Mouse (Mus musculus): ENCODE measurements at regions not wholly inside any gene's neighbourhood (a gene's known extent, or its start where the extent isn't known, plus 50 kb on each side); places are given as distances from the start of the nearest gene placed in this dataset.
A peak's percentile ranks its signal among the peaks of the same experiment; 100 is the strongest.
"Not testable (repeated sequence)": the region's sequence is repeated elsewhere in the genome, so short reads cannot be mapped to it uniquely, and the experiment has no call there.

GRCm38 (mm10) chr6:66382347-66383010 lies 152.7 kb upstream of the Mad2l1 start:
- DNase-seq (ENCODE audit: low read depth in 1 of 2, low spot score in 2 of 2): no peak

- DNase-seq (ENCODE audit: low read depth in 1 of 2, low spot score in 2 of 2): peak in 1 of 2 experiments; percentile 5
Observed at GRCm38 (mm10) chr6:66395147-66395546, 140.0 kb upstream of the Mad2l1 start.

DNA sequence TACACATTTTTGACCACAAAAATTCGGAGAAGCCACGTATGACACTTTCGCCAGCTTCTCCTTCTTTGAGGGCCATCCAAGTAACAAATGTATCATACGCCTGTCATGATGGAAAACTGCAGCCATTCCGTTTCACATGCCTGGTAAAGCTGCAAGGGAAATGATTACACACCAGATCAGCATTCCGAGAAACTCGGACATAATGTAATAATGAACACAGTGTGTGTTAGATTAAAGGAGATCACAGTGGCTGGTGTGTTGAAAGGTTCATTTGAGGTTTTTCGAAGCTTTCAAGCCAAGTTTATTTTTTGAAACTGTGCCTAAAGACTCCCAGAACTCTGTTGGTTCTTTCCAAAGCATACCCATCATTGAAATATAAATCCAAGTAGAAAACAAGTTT lies 137.8 kb upstream of the Mad2l1 start:
- no peak for DNase-seq (ENCODE audit: low read depth in 1 of 2, low spot score in 2 of 2)

DNA sequence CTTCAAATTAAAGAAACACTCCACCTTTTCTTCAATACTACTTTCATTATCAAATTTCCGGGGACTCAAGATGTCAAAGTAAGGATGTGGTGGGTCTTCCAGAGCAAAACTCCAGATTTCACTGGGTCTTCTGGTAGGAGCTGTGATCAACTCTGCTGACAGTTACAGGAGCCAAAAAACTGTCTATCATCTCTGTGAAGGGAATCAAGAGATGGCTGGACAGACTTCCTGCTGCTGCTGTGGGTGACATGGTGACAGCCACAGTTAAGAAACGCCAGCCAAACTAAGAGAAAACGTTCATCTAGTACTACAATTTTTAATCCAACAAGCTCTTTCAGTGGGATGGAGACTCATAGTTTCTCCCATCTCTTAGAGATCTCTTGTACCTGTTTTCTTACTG lies 136.5 kb upstream of the Mad2l1 start:
- no peak for DNase-seq (ENCODE audit: low read depth in 1 of 2, low spot score in 2 of 2)

GRCm38 (mm10) chr6:66399091-66399755 lies 136.0 kb upstream of the Mad2l1 start:
- no peak for DNase-seq (ENCODE audit: low read depth in 1 of 2, low spot score in 2 of 2)

DNA sequence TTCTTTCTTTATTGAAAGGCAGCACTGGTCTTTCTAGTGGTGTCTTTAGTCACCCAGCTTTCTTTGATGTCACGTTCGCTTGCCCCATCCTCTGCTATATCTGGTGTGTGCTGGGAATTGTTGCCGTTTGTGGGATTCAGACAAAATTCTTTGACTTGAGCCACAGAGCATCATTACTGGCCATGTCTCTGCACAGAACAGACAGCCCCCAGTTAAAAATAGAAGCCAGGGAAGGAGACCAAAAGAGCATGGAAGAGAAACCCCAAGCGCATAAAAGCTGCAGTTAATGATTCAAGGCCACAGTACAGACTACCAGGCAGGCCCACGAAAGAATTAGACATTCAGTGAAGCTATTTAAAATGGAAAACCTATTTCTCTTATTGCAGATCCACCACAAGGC lies 133.7 kb upstream of the Mad2l1 start:
- DNase-seq (ENCODE audit: low read depth in 1 of 2, low spot score in 2 of 2): no peak

GRCm38 (mm10) chr6:66401868-66402440 lies 133.2 kb upstream of the Mad2l1 start:
- no peak for DNase-seq (ENCODE audit: low read depth in 1 of 2, low spot score in 2 of 2)

DNA sequence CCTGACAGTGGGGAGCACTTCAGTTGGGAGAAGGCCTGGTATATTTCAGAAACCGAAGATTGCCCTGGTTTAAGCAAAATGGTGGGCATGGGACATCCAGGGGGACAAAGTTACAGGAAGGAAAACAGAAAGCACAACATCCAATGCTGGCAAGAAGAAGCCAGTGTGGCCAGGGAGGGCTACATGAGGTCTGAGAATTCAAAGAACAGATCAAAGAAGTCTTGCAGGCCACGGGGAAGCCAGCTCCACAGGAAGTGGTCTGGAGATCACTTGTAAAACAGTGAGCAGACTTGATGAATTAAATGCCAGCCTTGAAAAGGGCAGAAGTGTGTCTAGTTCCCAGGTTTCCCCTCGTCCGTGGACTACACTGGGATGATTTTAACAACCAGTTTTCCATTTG lies 120.4 kb upstream of the Mad2l1 start:
- DNase-seq (ENCODE audit: low read depth in 1 of 2, low spot score in 2 of 2): no peak

GRCm38 (mm10) chr6:66419452-66420041 lies 115.6 kb upstream of the Mad2l1 start:
- no peak for DNase-seq (ENCODE audit: low read depth in 1 of 2, low spot score in 2 of 2)

- DNase-seq (ENCODE audit: low read depth in 1 of 2, low spot score in 2 of 2): no peak
Observed at GRCm38 (mm10) chr6:66428370-66428769, 106.8 kb upstream of the Mad2l1 start.

GRCm38 (mm10) chr6:66450408-66450807 lies 84.8 kb upstream of the Mad2l1 start:
- not testable (repeated sequence) for DNase-seq (ENCODE audit: low read depth in 1 of 2, low spot score in 2 of 2)

- DNase-seq (ENCODE audit: low read depth in 1 of 2, low spot score in 2 of 2): no peak
Observed at GRCm38 (mm10) chr6:66458172-66458571, 77.0 kb upstream of the Mad2l1 start.

DNA sequence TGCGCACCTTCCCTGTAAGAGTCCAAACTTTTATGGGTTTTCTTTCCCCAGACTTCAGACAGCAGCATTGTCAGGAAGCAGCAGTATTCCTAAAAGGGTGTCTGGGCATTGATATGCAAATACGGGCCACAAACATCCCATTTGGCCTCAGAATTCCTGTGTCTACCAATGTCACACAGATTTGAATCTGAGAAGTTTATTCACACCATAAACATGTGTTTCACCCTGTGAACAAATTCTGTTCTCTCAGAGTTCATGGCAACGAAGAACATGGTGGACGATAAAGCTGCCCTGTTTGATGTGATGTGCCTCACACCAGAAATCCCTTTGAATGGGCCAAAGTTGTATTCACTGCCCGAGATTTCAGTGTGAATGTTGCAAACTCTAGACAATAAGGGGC lies 70.7 kb upstream of the Mad2l1 start:
- no peak for DNase-seq (ENCODE audit: low read depth in 1 of 2, low spot score in 2 of 2)

DNA sequence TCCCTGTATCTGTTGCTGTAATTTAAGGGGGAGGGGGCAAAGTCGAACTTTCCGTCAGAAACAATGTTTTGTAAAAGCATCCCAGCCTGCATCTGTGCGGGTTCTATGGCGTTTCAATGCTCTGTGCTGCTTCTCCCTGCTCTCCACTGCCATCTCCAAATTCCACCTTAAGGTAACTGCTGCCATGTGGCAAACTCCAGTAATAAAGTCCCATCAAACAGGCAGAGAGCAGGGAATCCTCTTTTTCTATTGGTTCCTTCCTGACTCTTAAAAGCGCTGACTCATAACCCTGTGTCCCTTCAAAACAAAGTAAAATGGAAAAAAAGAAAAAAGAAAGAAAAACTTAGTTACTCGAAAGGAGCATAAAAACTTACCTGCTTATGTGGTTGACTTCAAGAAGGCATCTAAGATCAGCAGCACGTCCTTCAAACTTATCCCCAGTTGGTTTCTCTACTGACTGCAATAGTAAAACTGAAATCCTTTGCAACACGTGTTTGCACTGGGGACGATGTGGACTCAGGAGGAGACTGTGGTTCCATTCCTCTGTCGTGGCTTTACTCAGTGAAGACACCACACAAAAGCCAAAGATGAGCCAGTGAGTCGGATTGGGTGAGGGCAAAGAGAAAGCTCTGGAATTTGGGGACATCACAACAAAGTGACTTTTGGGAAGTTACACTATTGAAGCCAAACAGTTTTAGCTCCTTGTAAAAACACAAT lies 69.9 kb upstream of the Mad2l1 start:
- DNase-seq (ENCODE audit: low read depth in 1 of 2, low spot score in 2 of 2): no peak

DNA sequence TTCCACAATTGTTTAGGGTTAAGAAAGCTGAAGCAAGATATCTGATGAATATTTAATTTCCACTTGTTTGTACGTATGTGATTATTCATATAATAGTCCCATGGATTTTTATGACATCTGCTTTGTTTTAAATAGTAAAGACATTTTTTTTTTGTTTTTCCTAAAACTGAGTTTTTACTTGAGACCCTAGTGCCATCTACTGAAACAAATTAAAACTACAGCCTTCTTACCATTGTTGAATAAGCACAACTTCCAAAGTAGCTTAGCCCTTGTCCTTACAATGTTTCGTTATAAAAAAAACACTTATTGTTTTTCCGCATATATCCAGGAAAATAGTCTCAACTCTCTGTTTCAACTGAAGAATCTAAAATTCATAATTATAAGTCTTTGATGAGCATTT lies 68.4 kb upstream of the Mad2l1 start:
- no peak for DNase-seq (ENCODE audit: low read depth in 1 of 2, low spot score in 2 of 2)

DNA sequence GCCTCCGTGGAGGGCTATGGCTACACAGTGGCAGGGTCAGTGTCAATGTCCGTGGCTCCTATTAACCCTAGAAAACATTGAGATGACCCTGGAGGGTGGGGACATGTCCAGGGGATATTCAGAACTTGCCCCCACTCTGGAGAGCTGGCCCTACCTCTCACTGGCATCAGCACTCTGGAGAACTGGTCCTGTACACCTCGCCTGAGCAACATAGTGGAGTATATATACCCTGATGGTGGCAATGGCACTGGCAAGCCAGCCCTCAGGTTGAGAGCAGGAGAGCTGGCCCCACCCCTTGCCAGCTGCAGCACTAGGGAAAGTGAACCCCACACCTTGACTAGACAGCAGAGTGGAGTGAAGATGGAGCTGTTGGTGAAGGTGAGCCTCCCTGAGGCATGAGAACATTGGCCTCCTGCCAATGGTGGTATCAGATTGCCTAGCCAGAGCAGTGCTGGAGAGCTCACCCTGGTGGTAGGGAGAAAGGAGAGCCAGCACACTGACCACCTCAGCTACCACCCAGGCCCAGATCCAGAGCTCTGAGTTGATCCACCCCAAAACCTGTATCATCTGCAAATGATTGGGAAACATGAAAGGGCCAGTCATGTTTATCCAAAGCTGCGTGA lies 64.5 kb upstream of the Mad2l1 start:
- DNase-seq (ENCODE audit: low read depth in 1 of 2, low spot score in 2 of 2): no peak

GRCm38 (mm10) chr6:66471786-66472185 lies 63.4 kb upstream of the Mad2l1 start:
- no peak for DNase-seq (ENCODE audit: low read depth in 1 of 2, low spot score in 2 of 2)

DNA sequence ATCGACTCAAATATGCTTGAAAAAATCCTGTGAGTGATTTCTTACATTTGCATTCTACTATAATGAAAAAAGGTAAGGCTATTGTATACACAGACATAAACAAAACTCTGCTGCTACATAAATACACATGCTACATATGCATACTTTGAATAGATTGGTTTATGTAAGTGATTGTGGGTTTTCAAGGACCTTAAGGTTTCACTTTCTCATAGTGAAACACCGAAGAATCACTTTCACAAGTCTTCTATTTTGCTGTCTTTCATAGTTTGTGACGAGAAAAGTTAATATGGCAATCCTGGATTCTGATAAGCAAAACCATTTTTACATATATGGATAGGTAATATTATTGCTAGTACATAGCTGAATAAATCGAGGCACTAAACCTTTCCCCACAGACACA lies 62.5 kb upstream of the Mad2l1 start:
- DNase-seq (ENCODE audit: low read depth in 1 of 2, low spot score in 2 of 2): no peak

DNA sequence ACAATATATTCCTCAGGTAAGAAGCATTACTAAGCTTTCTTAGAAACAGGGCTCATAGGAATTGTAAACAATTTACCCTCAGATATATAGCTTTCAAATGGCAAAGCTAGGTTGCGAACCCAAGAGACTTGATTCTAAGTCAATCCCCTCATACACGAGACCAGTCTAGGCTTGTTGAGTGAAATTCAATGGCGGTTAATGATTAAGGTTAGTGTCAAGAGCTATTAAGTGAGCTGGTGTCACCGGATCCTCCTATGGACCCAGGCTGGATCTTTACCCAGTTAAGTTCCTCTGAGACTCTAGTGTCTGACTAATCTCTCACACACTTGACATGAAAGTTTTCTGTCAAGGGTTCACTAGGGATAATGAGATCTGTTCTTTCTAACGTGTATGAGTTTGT lies 57.6 kb upstream of the Mad2l1 start:
- DNase-seq (ENCODE audit: low read depth in 1 of 2, low spot score in 2 of 2): no peak

DNA sequence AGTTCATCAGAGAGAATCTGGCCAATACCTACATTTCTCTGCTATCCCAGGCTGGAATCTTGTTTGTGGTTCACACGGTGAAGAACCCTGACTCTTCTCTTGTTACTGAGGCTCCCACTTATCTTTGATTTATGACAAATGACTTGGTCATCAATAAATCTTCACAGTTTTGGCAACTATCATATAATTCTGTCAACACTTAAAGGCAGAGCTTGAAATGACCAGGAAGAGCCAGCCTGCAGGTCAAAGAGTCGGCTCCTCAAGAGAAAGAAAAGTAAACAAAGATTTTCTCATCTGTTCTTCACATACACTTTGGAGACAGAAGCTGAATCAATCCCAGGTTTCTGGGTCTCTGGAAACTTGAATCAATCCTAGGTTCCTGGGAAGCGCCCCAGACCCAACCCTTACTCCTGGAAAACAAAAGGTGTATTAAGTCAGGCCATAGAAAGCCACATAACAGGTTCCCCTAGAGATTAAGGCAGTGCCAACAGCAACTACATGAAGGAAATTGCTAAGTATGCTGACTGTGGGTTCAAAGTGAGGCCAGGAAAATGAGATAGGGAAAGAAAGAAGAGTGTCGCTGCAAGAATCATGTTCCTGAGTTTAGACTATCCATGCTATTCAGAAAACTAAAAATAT lies 56.7 kb upstream of the Mad2l1 start:
- DNase-seq (ENCODE audit: low read depth in 1 of 2, low spot score in 2 of 2): no peak

DNA sequence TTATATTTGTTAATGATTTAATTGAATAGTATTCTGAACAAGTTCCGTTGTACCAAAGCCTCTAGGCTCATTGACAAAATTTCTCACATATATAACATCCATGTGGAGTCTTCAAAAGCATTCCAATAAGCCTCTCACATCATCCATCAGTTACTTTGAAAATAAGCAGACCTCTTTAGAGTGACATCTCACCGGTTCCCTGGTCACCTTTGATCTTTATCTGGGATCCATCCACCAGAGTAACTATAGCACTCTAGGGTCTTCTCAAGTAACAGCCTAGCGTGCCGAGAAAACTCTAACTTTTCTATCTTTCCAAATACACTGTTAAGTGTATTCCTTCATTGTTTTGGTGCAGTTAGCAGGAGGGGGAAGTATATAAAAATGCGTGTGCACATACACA lies 55.6 kb upstream of the Mad2l1 start:
- DNase-seq (ENCODE audit: low read depth in 1 of 2, low spot score in 2 of 2): no peak
